Mouse (Mus musculus) lung, postnatal 10 days (tissue): ENCODE measurements around the gene Rap2a.
A peak's percentile ranks its signal among the peaks of the same experiment; 100 is the strongest.

ENCODE experiments used
- DNase-seq: peaks from one replicate; pipeline ENCODE4 v3.0.0; 2021

Rap2a gene

DNA sequence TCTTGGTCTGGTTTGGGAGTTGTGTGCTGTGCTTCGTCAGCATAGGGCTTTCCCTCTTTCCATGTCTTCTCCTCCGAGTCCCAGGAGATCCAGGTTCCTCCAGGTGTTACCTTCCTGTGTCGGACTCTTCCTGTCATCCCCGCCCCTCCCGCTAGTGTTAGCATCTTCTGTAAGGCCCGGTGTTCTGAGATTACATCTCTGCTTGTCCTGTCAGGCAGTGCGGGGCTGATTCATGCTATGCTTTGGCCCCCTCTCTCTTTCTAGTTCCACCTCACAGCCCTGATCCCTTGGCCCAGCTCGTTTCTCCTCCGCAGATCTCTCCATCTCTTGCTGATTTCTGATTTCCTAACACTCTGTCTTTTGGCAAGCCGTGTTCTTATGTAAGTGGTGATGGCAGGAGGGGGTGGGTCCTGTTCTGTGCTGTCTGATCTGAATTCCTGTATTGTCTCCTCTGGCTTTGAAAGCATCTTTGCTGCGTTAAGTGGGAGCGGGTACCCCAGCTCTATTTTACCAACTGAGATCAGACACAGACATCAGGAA, 21.8 kb downstream of the Rap2a start:
- peak; percentile 22 for DNase-seq

DNA sequence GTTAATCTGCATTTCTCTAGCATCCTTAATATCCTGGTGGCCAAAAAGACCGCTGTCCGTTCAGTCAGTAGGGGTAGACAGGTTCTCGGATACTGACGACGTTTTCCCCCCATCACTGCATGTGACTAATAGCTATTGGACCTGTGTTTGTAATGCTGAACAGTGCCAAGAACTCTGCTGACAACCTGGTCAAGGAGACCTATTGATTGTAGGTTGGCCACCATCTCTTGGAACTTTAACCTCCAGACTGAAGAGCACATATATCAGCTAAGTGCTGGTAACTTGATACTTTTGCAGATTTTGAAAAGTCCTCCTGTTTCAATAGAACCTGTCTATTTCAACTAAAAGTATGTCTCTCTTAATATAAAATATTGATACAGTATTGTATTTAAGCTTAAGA, 22.5 kb downstream of the Rap2a start:
- no peak for DNase-seq

DNA sequence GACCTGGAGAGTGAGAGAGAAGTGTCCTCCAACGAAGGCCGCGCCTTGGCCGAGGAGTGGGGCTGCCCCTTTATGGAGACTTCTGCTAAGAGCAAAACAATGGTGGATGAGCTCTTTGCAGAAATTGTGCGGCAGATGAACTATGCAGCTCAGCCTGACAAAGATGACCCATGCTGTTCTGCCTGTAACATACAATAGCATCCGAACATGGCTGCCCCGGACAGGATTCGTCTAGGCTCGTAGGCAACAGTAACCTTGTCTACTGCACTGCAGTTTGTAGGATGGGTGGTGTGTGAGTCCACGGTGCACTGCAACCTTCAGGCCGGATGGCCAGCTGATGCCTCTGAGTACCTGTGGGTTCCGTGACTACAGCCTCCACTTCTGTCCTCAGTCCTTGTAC, 25.4 kb downstream of the Rap2a start:
- no peak for DNase-seq

DNA sequence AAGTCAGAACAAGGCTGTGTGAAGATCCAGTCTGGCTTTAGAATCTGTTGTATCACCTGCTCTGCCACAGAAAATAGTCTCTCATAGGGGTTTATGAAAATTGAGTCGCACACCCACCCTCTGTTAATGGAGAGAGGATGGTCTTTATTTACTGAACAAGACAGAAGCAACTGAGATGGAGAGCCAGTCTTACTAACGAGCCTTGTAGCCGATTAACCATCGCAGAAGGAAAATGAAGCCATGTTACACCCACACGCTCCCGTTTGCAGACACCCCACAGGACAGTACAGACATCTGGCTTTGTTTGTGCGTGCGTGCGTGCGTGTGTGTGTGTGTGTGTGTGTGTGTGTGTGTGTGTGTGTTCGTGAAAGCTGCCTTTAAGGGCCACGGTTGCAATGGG, 26.2 kb downstream of the Rap2a start:
- DNase-seq = no peak

DNA sequence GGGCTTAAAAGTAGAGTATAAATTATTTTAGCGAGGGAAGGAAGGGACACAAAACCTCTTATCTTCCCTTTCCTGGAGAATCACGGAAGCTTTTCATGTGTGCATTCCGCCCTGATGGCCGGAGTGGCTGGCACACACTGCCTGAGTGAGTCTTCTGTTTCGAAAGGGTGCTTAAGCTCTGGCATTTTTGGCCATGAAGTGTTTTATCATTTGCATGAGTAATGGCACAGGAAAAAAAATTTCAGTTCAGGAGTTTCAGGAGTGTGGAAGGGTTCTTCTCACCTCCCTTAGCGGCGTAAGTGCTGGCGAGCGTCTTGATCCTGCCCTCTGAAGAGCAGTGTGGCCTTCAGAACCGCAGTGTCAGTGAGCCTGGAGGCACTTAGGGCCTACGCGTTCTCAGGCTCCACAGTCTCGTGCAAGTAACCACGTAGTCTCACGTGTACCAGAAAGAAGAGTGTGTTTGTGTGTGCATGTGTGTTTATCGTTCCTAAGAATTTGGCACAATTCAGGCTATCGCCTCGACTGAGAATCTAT, 26.8 kb downstream of the Rap2a start:
- DNase-seq = peak; percentile 22

DNA sequence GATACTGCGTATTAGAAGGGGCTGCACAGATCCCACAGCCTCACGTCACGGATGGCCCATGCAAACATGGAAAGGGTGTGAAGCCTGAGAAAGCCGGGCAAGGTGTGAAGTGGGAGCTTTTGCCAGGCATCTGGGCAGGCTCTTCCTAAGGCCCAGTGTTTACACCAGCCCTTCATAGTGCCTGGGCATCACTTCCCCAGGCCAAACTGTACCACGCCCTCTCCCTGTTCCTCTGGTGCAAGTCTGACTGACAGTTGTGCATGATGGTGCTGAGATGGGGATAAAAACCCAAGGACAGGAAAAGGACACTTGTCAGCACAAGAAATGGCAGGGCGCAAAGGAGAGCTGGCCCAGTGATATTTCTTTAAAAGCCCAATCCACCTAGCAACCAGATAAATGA, 27.7 kb downstream of the Rap2a start:
- DNase-seq = no peak

DNA sequence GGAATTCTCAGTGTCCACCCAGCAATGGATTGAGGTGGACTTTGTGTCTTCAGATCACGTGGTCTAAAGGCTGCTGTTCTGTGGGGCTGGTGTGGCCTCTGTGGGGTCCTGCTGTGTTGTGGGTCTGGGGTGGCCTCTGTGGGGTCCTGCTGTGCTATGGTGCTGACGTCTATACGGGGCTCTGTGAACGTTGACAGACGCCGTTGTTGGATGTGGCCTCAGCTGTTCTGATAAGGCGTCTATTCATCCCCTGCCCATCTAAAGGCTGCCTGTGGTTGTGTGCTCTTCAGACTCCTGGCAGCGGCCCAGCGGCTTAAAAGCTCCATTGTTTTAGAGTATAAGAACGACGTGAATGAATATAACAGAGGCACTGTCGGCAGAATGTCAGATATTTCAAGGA, 29.3 kb downstream of the Rap2a start:
- DNase-seq = peak; percentile 21

DNA sequence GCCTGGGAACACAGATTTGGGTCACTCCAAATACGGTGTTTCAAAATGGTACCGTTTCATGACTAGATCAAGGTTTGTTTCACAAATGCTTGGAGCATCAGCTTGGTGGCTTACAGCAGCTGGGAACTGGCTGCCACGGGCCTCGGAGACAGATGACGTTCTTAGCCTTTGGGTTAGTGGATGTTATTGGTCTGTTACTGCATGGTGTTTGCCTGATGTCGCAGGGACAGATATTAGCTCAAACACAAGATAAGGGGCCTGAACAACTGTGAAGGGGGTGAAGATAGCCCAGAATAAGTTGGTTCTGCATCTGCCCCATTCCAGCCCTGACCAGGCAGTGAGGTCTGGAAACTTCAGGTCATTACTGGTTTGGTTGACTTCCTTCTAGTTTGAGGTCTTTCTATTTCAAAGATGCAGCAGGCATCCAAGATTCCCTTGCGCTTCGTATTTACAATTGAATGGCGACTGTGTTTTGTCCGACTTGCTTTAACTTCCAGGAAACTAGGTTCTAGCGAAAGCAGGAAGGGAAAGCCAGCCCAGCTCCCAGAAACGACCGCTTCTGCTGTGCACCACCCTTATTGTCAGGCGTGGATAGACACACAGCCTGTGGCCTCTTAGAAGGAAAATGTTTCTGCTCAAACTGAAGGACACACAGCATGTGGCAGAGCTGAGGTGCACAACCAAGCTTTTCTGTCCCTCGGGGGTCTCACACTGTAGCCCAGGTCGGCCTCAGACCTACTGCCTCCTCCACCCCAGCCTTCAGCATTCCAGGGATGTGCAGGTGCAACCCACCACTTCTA, 30.5 kb downstream of the Rap2a start:
- DNase-seq = no peak

DNA sequence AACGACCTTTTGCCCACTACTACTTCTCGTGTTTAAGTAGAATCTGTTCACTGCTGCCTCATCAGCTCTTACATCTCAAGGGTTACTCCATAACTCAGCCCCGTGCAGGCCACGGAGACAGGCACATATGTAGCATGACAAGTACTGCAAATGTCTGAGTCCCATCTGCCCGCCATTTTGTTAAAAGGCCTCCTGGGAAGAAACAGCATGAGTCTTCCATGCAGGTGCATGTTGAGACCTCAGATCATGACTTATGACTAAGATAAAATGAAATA, 31.1 kb downstream of the Rap2a start:
- DNase-seq = no peak

DNA sequence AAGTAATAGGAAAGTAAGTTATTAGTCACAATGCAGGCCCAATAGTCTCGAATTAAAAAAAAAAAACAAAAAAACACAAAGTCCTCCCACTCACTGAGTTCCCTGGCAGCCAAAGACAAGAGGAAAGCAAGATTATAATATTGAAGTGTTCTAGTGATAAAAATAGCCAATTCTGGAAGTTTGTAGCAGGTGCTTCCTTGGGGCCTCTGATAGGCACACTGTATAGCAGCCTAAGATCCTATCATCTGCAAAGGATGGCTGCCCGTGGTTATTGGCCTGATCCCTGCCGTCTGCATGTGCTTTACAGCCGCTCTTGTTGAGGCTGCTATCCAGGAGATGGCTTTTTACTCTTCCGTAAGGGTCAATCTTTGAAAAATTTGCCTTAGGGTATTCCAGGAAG, 33.6 kb downstream of the Rap2a start:
- no peak for DNase-seq

DNA sequence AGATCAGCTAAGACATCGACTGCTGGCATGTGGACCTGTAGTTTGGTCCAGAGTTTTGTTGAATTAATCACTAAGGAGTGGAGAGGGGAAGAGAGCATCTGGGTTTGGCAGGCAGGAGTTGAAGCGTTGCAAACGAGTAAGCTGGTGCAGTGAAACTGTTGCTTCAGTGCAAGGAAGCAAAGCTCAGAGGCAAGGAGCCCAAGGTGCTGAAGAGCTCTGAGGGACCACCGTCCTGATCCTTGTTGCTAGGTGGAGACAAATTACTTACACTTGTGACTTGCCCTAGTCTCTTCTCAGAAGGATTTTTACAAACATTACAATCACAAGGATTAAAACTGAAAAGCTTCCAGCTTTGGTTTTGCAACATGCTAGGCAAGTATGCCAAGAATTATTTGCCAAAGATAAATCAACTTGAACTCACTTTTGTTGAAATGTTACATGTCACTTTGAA, 36.6 kb downstream of the Rap2a start:
- peak; percentile 40 for DNase-seq

DNA sequence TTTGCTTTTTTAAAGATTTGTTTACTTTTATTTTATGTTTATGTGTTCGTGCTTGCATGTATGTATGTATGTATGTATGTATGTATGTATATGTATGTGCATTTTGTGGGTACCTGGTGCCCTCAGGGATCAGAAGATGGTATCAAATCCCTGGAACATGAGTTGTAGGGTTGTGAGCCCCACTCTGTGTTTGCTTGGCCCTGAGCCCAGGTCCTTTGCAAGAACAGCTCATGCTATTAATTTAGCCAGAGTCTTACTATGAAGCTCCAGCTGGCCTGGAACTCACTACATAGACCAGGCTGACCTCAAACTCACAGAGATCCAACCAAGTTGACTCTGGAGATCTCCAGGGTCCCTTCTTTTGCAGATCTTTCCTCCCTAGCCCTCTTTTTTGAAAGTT, 37.1 kb downstream of the Rap2a start:
- peak; percentile 60 for DNase-seq

DNA sequence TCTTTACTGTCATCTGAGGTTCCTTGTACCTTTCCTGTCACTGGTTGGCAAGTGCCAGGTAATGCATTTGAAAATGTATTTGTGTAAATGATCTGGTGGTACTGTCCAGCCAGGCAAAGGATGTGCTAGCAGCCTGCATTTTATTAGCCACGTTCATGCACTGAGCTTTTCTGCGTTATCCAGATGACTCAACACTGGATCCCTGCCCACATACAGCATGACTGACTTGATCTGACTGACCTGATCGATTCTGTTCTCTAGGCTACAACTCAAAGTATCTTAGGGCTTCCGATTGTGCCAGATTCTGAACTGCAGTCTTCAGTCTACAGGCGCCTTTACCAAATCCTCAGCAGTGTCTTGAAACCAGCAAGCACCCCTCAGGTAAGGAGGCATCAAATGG, 40.5 kb downstream of the Rap2a start:
- DNase-seq = no peak

DNA sequence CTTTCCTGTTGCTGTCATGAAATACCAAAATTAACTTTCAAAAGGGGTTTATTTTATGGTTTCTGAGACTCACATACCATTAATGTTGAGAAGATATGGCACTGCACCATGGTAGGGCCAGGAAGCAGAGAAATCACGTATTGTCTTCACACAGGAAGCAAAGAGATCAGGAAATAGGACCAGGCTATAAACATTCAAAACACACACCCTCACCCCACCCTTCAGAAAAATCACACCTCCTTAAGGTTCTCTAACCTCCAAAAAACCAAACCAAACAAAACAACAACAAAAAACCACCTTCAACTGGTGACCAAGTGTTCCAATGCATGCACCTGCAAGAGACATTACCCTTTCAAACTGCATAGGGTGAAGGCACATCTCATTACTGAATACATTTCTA, 41.7 kb downstream of the Rap2a start:
- no peak for DNase-seq

DNA sequence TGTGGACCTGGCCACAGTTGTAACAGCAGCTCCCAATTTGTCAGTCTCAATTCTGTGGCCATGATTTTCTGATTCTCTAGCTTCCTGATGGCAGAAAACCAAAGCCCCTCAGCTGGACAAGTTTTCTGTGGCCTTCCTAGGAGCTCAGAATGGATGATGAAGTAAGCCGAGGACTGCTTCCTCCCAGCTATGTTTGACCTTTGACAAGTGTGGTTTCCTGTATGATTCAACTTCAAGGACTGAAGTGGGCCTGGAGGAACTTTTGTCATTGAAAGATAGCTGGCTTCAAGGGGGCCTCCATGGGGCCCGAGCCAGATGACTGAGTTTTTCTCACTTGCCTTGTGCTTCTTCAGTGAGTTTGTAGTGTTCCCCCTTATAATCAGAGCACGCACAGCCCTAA, 42.6 kb downstream of the Rap2a start:
- no peak for DNase-seq

DNA sequence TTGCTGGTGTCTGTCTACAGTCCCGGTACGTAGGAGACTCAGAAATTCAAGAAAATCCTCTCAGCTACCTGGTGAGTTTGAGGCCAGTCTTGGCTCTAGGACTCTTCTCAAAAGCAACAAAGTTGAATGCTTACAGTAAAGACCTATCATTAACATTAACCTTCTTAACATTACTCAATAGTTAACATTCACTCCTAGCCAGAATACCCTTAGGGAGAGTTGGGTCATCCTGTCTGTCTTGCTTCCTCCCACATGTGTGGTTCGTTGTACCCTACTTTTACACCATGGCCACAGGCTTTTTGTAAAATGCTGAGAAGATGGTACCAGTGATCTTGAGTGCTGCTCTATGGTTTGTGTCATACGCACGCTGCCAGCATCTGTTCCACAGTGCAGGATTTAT, 45.1 kb downstream of the Rap2a start:
- no peak for DNase-seq

DNA sequence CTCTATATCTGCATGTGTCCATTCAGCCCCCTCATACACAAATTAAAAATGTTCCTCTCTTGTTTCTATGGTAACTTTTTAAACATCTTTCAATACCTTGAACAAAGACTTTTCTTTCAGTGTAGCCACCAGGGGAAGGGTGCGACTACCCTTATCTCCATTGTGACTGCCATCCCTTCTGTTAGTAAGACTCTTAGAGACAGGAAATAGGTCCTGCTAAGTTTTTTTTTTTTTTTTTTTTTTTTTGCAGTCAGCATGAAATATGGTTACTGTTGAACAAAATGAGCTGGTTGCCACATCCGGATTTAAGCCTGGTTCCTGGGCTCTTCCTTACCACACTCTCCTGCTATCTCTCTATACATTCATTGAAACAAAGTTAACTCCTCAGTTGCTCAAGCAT, 47.4 kb downstream of the Rap2a start:
- no peak for DNase-seq

DNA sequence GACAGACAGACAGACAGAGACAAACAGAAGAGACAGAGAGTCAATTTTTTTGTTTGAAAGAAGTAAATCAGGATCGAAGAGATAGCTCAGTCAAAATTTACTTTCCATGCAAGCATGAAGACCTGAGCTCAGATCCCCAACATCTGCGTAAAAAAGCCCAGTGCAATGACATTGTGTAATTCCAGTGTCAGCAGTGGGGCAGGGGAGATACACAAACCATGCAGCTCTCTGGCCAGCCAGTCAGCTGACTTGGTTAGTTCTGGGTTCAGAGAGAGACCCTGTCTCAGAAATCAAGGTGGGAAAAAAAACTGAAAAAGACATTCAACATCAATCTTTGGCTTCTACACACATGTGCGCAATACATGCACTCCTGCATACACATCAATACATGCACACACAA, 55.1 kb downstream of the Rap2a start:
- no peak for DNase-seq

DNA sequence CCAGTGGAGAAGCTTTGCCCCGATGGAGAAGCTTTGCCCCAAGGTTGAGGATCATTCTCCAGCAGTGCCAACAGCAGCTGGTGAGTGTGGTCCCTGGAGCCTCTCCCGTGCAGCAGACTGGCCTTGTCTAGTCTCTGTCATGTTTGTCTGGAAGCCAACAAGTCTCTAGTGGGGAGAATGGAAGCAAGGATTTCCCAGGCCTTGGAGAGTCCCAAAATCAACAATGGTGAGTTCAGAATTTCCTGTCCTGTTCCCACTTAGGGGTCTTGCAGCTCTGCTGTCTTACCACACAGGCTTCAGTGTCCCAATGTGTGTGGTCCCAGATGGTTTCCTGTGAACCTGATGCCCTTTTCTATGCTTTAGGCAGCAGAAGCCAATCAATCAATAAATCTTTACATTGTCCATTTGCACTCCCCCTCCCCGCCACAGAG, 56.6 kb downstream of the Rap2a start:
- peak; percentile 43 for DNase-seq

DNA sequence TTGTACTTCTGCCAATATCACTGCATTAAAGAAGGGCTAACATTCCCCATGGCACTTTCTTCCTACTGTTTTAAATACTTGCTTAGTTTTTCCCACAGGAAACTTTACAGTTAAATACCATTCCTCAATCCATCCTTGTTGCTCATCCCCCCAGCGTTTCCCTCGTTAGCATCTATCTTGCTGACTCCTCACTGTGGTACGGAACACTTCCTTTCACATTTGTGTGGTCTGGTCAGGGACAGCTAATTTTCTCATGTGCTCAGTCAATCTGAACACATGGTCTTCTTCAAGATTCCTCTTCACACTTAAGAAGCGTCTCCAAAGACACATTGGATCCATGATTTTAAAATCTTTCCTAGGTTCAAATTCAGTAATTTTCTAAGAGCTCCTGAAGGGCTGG, 57.2 kb downstream of the Rap2a start:
- no peak for DNase-seq

DNA sequence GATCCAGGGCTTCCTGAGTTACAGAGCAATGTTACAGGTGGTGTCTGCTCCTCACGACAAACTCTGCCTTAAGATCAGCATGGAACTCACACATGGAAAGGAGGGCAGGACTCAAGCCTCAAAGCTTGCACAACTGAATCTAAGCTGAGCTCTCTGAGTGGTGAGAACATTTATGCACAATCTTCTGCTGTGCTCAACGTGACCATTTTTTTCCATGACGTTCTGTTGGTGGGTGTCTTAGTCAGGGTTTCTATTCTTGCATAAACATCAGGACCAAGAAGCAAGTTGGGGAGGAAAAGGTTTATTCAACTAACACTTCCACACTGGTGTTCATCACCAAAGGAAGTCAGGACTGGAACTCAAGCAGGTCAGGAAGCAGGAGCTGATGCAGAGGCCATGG, 57.7 kb downstream of the Rap2a start:
- no peak for DNase-seq

DNA sequence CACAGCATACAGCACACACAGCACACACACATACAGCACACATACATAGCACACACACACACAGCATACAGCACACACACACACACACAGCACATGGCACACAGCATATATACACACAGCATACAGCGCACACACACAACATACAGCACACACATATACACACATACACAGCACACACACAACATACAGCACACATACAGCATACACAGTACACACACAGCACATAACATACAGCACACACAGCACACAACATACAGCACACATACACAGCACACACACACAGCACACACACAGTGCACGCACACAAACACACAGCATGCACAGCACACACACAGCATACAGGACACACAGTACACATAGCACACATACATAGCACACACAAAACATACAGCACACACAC, 60.9 kb downstream of the Rap2a start:
- DNase-seq = no peak

DNA sequence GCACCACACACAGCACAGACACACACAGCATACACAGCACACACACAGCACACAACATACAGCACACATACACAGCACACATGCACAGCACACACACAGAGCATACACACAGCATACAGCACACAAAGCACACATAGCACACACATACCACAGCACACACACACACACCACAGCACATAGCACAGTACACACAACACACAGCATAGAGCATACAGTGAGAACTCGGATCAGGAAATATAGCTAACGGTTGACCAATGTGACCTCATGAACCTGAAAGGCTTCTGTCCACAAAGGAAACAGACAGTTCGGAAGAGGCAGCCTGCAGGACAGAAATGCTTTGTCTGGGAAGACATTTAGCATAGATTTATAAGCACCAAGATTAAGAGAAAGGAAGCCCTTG, 61.4 kb downstream of the Rap2a start:
- no peak for DNase-seq

DNA sequence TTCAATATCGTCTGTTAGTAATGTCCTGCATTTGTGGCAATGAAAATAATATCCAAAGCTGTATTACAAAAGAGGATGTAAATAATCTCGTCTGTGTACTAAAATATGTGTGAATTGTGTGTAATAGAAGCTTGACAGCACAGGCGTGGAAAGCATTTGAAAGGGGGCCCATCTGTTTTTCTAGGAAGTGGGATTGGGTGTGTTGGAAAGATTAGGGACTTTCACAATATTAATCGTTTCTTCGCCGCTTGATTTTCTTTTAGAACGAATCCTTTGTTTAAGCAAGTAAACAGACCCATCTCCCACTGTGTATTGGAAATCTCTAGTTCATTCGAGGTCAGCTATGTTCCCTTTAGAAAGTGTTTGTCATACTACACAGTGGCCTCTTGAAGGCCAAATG, 64.2 kb downstream of the Rap2a start:
- no peak for DNase-seq

DNA sequence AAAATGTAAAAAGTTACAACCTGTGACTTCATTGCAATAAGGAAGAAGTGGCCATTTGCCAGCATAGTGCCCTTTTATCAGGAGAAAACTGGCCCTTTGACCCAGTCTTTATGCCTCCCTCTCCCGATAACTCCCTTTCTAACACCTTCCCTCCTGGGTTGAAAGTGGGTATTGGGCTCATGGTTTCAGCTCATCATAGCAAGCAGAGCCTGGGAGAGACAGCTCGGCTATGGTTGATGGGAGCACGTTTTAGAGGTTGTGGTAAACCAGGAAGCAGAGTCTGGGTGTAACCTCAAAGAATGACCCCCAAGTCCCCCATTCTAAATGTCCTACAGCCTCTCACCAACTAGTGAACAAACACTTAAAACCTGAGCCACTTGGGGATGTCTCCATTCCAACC, 64.7 kb downstream of the Rap2a start:
- no peak for DNase-seq
